Mouse (Mus musculus) erythroblast, embryonic 14.5 days (primary cell): ENCODE data around the gene Trmt10a. TPM values are rescaled to one million over a fixed set of nuclear protein-coding genes. Genes with fewer than 3 reads are reported as not detected.
"Not testable (repeated sequence)": the region's sequence is repeated elsewhere in the genome, so short reads cannot be mapped to it uniquely, and the experiment has no call there.

ENCODE experiments used
- H3K27me3 ChIP-seq: 2 replicates; pipeline ENCODE4 v1.6.1; 2012; ENCODE audit warnings: inconsistent platforms; ENCODE audit not compliant: control insufficient read depth
- H3K36me3 ChIP-seq: 2 replicates; pipeline ENCODE4 v1.6.1; 2012; ENCODE audit warnings: mild to moderate bottlenecking, inconsistent platforms; ENCODE audit not compliant: control insufficient read depth
- H3K4me1 ChIP-seq: 2 replicates; pipeline ENCODE4 v1.6.1; 2012; ENCODE audit warnings: inconsistent platforms; ENCODE audit not compliant: control insufficient read depth
- H3K4me3 ChIP-seq: replicated peaks from 2 replicates; pipeline ENCODE3; 2012; ENCODE audit warnings: moderate library complexity, mild to moderate bottlenecking, inconsistent platforms
- H3K9me3 ChIP-seq: 2 replicates; pipeline ENCODE4 v1.6.1; 2012; ENCODE audit warnings: low read length, inconsistent platforms, mixed read lengths; ENCODE audit not compliant: control insufficient read depth
- GATA1 ChIP-seq: IDR thresholded peaks from 2 replicates; pipeline ENCODE4 v1.6.1; 2012; ENCODE audit warnings: low read length, inconsistent platforms, mixed read lengths
- TAL1 ChIP-seq: IDR thresholded peaks from 3 replicates; pipeline ENCODE4 v1.6.1; 2012; ENCODE audit warnings: low read length, inconsistent platforms, mixed read lengths
- polyA plus RNA-seq: library from polyadenylated mRNA; stranded (reverse); fragments of >175 nt; gene quantifications from 2 replicates; pipeline ENCODE4 v1.2.3, GENCODE M21; 2012

The Trmt10a gene
- polyA plus RNA-seq, 1 experiment, result 0.54 TPM

DNA sequence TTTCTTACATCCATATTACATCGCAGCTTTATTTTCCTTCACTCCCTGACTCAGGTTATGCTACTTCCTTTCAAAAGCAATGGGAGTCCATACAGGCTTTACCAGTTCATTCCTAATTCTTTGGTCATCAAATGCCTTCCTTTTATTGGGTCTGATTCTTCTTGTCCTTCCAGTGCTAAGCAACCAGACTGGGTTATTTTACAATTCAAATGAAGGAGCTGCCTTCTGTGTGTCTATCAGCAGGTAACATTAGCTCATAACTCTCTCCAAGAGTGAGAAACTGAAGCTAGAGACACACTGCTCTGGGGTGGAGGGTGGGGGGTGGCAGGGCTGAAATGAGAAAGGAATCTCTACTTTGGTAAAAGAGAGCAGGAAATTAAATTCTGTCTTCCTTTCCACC, 12.6 kb upstream of the Trmt10a start:
- H3K4me3 ChIP-seq, result peak overlapping the region; percentile 32

DNA sequence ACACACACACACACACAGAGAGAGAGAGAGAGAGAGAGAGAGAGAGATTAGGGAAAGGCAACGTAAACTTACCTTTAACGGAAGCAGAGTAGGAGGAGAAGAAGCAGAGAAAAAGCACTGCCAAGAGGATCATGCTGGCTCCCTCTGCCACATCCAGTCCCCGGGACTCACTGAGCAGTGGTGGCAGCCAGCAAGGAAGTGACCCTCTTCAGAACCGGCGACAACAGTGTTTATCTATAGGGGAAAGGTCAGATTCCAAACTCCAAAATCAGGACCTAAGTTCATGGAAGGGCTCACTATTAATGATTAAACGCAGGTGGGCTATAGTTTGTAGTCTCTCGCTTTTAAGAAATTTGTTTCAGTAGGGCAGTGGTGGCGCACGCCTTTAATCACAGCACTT, 12.1 kb upstream of the Trmt10a start:
- H3K36me3 ChIP-seq, result no peaks in the 10 kb centered on the region
- H3K4me1 ChIP-seq, result peaks cover 6% of the 10 kb centered on the region
- no peaks in the 10 kb centered on the region for H3K9me3 ChIP-seq
- no peaks in the 10 kb centered on the region for H3K27me3 ChIP-seq
- TF ChIP-seq GATA1 (no peak), TAL1 (no peak)
- peak overlapping the region; percentile 32 for H3K4me3 ChIP-seq

More for the DNA sequence above, 12.6 kb upstream of the Trmt10a start:
- H3K9me3 ChIP-seq, result no peaks in the 10 kb centered on the region
- no peaks in the 10 kb centered on the region for H3K27me3 ChIP-seq
- TF ChIP-seq GATA1, result no peak
- TF ChIP-seq TAL1, result no peak
- no peaks in the 10 kb centered on the region for H3K36me3 ChIP-seq
- H3K4me1 ChIP-seq, result peaks cover 6% of the 10 kb centered on the region

DNA sequence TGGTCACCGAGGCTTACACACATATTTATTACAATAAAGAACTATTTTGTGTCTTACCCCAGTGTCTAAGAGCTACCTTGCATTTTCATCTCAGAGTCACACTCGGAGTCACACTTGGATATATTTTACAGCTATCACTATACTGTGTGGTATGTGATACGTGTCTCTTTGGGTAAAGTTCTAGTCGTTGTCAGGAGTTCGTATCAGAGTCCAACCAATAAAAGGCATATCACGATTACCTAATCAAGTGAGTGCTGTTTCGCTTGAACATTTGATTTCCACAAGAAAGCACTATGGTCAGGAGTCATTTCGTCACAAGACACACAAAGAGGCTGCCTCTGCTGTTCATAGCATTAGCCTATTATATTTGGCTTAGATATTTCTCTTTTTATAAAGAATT, 9.8 kb upstream of the Trmt10a start:
- H3K4me1 ChIP-seq, result peaks cover 3% of the 10 kb centered on the region
- peaks cover 3% of the 10 kb centered on the region; the same call in 1 of the 2 replicates for H3K9me3 ChIP-seq
- no peaks in the 10 kb centered on the region for H3K27me3 ChIP-seq
- TF ChIP-seq GATA1 (no peak), TAL1 (no peak)
- H3K4me3 ChIP-seq, result no peak overlapping the region
- peaks cover 3% of the 10 kb centered on the region for H3K36me3 ChIP-seq

DNA sequence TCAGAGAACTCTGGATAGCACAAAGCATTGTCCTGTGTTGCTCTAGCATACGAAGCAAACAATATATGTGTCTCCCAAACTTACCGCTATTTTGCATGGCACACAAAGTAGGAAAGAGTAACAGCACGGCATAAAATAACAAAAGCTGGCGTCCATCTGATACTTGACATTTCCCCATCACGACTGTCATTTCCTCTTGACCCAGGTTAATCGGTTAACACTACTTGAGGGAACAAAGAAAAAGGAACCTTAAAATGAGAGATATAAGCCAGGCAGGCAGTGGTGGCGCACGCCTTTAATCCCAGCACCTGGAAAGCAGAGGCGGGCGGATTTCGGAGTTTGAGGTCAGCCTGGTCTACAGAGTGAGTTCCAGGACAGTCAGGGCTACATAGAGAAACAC, 9.3 kb upstream of the Trmt10a start:
- peaks cover 3% of the 10 kb centered on the region; the same call in 1 of the 2 replicates for H3K9me3 ChIP-seq
- no peak overlapping the region for H3K4me3 ChIP-seq
- peaks cover 3% of the 10 kb centered on the region for H3K36me3 ChIP-seq
- H3K27me3 ChIP-seq, result no peaks in the 10 kb centered on the region
- peaks cover 3% of the 10 kb centered on the region for H3K4me1 ChIP-seq
- no peak for TF ChIP-seq TAL1
- no peak for TF ChIP-seq GATA1

- Histone ChIP-seq H3K4me3 (no peak overlapping the region), H3K9me3 (peaks cover 3% of the 10 kb centered on the region; the same call in 1 of the 2 replicates), H3K36me3 (peaks cover 3% of the 10 kb centered on the region), H3K27me3 (no peaks in the 10 kb centered on the region), H3K4me1 (peaks cover under 1% of the 10 kb centered on the region; the same call in 1 of the 2 replicates)
- TF ChIP-seq GATA1, result no peak
- no peak for TF ChIP-seq TAL1
Measured at GRCm38 (mm10) chr3:138134528-138134927, 8.7 kb upstream of the Trmt10a start.

- H3K4me1 ChIP-seq, H3K27me3 ChIP-seq, H3K9me3 ChIP-seq, H3K36me3 ChIP-seq, H3K4me3 ChIP-seq: not testable (repeated sequence)
Measured at GRCm38 (mm10) chr3:138138146-138138545, 5.1 kb upstream of the Trmt10a start.

GRCm38 (mm10) chr3:138139663-138140062, 3.6 kb upstream of the Trmt10a start:
- peaks cover 3% of the 10 kb centered on the region; the same call in 1 of the 2 replicates for H3K9me3 ChIP-seq
- peaks cover 12% of the 10 kb centered on the region for H3K4me1 ChIP-seq
- peaks cover 3% of the 10 kb centered on the region for H3K36me3 ChIP-seq
- H3K27me3 ChIP-seq, result no peaks in the 10 kb centered on the region
- no peak overlapping the region for H3K4me3 ChIP-seq
- TF ChIP-seq TAL1, result no peak
- no peak for TF ChIP-seq GATA1

GRCm38 (mm10) chr3:138142052-138142732, 1.1 kb upstream of the Trmt10a start:
- no peak for TF ChIP-seq TAL1
- no peak for TF ChIP-seq GATA1
- Histone ChIP-seq H3K36me3 (peaks cover 5% of the 10 kb centered on the region), H3K4me1 (peaks cover 14% of the 10 kb centered on the region), H3K27me3 (no peaks in the 10 kb centered on the region), H3K9me3 (peaks cover 3% of the 10 kb centered on the region; the same call in 1 of the 2 replicates), H3K4me3 (peak overlapping the region; percentile 95)

GRCm38 (mm10) chr3:138142733-138143314, 424 bp upstream of the Trmt10a start:
- H3K9me3 ChIP-seq, result peaks cover 3% of the 10 kb centered on the region; the same call in 1 of the 2 replicates
- peaks cover 14% of the 10 kb centered on the region for H3K4me1 ChIP-seq
- H3K27me3 ChIP-seq, result no peaks in the 10 kb centered on the region
- peaks cover 8% of the 10 kb centered on the region for H3K36me3 ChIP-seq
- TF ChIP-seq TAL1 (no peak), GATA1 (no peak)
- peak overlapping the region; percentile 95 for H3K4me3 ChIP-seq
